Mouse (Mus musculus): ENCODE data around the gene Utp14b. TPM values are rescaled to one million over a fixed set of nuclear protein-coding genes. Genes with fewer than 3 reads are reported as not detected.

The Utp14b gene
- total RNA-seq (2021): 1 to 10 TPM; 1.6 TPM
- long read RNA-seq, experiment 1: 0 reads
- long read RNA-seq, experiment 2, full-length matches to known transcripts: 1 of 1 reads
- long read RNA-seq, experiment 2, partial matches to known transcripts: 0 of 1 reads
- long read RNA-seq, experiment 2, other reads (novel, unspliced or antisense): 0 of 1 reads

DNA sequence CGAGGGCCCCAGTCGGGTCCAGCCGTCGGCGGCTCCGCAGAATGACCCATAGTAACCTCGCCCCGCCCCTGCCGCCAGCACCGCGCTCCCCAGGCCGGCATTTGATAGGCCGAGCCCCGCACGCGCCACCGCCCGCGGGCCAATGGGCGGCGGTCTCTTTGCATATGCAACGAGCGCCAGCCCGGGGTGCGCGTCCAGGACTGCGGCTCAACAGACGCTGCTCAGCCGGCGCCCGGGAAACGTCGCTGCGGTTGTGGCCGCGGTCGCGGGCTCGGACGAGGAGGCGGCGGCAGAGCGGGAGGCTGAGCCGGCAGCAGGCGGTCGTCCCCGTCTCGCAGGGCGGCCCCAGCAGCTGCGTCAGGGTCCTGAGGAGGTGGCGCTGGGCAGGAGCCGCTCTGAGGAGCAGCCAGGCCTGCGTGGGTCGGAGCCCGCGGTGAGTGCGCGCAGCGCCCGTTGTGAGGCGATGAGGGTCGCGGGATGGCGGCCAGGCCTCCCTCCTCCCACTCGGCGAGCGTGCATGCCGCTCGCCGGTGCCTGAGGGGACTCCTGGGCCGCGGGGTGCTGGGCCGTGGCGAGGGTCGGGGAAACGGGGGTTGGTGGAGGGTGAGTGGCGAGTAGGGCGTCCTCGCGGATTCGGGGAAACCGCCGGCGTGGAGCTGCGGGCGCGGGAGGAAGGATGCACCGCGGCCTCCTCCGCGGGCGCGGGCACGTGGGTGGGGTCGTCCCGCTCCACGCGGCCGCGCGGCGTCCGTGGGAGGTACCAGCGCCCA, at the start of gene Utp14b, which contains the start of gene Acsl3:
Gene Utp14b (plus strand): TSS at position 368 of the 770 bp plus-strand sequence.
Gene Acsl3 (plus strand): TSS at position 155 of the 770 bp plus-strand sequence.
- peak; percentile 97 for DNase-seq (ENCODE audit: low spot score)

DNA sequence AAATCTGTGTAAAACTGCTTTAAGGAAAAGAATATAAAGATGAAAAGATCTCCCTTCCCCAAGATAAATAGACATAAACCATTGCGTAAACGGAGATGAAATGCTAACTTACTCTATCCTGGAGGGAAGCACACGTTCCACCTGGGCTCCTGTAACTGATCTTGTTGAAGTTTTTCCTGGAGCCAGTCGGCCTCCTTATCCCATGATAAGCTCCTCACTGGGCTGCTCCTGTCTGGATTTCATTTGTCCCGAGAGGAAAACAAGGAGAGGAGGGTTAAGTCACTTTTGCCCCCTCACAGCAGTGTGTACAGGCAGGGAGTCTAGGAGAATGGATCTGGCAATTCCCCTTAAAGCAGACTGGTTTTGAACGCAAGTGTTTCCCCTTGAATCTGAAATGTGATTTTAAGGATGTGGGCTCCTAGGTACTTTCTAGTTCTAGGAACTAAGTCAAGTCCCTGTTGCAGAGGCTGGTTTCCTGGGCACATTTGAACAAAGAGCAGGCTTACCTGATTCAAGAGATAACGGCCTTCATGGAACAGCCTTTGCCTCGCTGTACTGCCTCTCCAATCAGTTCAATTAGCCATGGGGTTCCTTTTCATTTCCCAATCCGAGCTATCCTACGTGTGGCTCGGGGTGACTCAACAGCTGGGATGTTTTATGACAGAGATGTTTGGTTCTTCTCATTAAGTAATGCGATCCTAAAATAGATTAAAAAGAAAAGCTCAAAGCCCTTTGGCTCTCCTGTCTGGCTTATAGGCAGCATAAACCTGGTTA, 48.5 kb upstream of the Utp14b start:
- DNase-seq (ENCODE audit: low spot score): no peak

- peak; percentile 59 for DNase-seq (ENCODE audit: low spot score)
Measured at GRCm38 (mm10) chr1:78611039-78611438, 46.8 kb upstream of the Utp14b start.

GRCm38 (mm10) chr1:78612959-78613358, 44.9 kb upstream of the Utp14b start:
- DNase-seq (ENCODE audit: low spot score): no peak

DNA sequence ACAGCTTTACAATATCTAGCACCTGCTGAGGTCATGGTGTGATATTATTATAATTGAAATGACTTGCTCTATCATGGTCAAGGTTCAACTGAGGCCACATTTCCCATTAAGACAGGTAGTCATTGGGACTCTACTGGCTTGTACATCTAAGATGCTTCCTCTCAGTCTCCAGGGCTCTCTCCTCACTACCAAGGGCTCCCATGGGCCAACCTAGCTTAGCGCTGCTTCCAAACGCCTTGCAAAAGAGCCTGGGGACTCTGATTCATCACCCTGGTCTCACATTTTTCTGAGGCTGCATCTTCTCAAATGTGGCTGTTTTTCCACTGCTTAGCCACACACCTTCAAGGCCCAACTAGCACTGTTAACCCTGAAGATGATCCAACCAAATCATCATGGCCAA, 33.5 kb upstream of the Utp14b start:
- no peak for DNase-seq (ENCODE audit: low spot score)

- no peak for DNase-seq (ENCODE audit: low spot score)
Measured at GRCm38 (mm10) chr1:78634486-78634885, 23.4 kb upstream of the Utp14b start.

GRCm38 (mm10) chr1:78640871-78641270, 17.0 kb upstream of the Utp14b start:
- no peak for DNase-seq (ENCODE audit: low spot score)

GRCm38 (mm10) chr1:78641791-78642190, 16.0 kb upstream of the Utp14b start:
- DNase-seq (ENCODE audit: low spot score): no peak

GRCm38 (mm10) chr1:78642197-78642596, 15.6 kb upstream of the Utp14b start:
- DNase-seq (ENCODE audit: low spot score): peak; percentile 22

GRCm38 (mm10) chr1:78647317-78647885, 10.4 kb upstream of the Utp14b start:
- no peak for DNase-seq (ENCODE audit: low spot score)

- no peak for DNase-seq (ENCODE audit: low spot score)
Measured at GRCm38 (mm10) chr1:78649269-78650061, 8.4 kb upstream of the Utp14b start.

DNA sequence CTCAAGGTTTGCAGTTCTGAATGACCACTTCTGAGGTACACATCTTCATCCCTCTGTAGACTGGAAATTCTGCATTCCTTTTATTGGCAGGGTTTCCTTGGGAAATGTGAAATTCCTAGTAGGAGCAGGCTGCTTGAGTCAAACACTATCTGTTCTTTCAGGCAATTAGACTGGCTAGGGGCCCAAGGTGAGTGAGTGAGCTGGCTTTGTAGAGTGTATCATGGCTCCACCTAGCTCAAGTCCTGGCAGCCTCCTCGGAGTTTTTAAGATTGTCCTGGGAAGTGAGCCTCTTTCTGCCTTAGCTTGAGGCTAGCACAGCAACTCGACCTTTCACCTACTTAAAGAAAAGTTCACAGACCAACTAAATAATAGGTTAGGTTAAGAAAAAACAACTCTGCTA, 1.4 kb upstream of the Utp14b start:
- DNase-seq (ENCODE audit: low spot score): peak; percentile 14

DNA sequence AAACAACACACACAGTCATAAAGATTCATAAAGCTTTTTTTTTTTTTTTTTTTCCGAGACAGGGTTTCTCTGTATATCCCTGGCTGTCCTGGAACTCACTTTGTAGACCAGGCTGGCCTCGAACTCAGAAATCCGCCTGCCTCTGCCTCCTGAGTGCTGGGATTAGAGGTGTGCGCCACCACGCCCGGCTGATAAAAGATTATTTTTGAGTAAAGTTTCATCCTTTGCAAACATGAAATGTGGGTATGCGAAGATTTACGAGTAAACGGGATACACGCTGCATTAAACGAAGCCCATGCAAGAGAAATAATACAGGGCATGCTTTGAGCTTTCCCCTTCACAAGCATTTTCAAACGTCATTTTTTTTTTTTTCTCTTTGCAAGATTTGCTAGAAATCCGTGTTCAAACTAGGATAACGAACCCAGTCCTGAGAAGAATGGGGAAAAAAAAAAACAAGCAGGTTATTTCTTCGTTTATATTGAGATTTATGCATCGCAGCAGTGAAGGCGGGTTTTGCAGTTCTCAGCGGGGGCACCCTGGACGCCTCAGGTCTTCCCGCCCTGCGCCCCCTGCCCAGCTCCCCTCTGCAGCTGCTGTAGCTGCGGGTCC, 713 bp upstream of the Utp14b start:
- DNase-seq (ENCODE audit: low spot score): no peak

GRCm38 (mm10) chr1:78658441-78659269, 817 bp downstream of the Utp14b start:
- DNase-seq (ENCODE audit: low spot score): peak; percentile 5

- no peak for DNase-seq (ENCODE audit: low spot score)
Measured at GRCm38 (mm10) chr1:78659270-78659823, 1.5 kb downstream of the Utp14b start.

DNA sequence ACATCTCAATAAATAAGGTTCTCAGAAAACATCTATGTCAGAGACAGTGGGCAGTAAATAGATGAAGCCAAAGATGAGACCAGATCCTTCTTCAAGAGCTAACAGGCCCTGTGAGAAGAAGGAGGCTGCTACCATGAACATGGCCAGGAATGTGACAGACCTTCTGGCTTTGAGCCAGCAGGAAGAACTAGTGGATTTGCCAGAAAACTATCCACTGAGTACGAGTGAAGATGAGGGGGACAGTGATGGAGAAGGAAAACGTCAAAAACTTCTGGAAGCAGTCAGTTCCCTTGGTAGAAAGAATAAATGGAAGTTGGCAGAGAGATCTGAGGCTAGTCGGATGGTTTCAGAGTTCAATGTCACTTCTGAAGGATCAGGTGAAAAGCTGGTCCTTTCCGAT, 6.5 kb downstream of the Utp14b start:
- DNase-seq (ENCODE audit: low spot score): no peak

GRCm38 (mm10) chr1:78665954-78666499, 8.2 kb downstream of the Utp14b start:
- DNase-seq (ENCODE audit: low spot score): no peak

DNA sequence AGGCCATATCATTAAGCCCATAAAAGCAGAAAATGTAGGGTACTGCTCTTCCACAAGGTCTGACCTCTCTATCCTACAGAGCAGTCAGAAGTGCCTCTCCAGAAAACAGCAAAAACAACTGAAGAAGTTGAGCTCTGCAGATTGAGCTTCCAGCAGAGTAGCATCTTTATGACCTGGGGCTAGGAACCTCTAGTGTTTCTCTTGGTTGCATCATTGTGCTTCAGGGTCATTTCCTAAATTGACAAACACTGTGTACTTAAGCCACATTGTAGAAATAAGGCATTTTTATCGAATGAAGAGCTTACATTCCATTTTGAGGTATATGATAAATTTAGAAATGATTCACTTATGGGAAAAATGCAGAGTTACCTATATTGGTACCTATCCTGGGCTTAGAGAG, 8.7 kb downstream of the Utp14b start:
- DNase-seq (ENCODE audit: low spot score): no peak

DNA sequence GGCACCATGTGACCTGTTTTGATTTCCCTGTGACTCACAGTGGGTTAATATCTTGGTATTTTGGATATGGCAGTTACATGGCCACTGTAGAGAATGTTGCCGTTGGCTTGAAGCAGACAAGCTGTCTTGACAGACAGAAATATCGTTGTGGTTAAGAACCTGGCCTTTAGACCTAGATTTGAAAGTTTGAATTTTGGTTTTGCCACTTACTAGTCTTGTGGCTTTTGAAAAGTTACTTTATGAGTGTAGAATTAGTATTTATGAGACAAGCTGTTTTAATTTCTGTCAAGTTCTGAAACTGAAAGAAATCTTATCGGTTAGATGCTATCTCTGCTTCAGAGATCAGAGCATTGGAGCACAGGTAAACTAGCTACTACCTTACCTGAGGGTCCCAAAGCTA, 24.5 kb downstream of the Utp14b start:
- no peak for DNase-seq (ENCODE audit: low spot score)
